Mouse (Mus musculus) ES-E14 (cell line): ENCODE results near the gene Ms4a6c.
"Not testable (repeated sequence)": the region's sequence is repeated elsewhere in the genome, so short reads cannot be mapped to it uniquely, and the experiment has no call there.

Source experiments
- CHD2 ChIP-seq: IDR thresholded peaks from 2 replicates; pipeline ENCODE4 v1.6.1; 2014; ENCODE audit warnings: mild to moderate bottlenecking, low read depth, low read length, inconsistent platforms
- ZNF384 ChIP-seq: IDR thresholded peaks from 2 replicates; pipeline ENCODE4 v1.6.1; 2012; ENCODE audit warnings: low read depth, low read length, inconsistent platforms

GRCm38 (mm10) chr19:11469215-11469614 is at the start of gene Ms4a6c:
- TF ChIP-seq ZNF384, CHD2: not testable (repeated sequence)
